Mouse (Mus musculus): ENCODE measurements at regions not wholly inside any gene's neighbourhood (a gene's known extent, or its start where the extent isn't known, plus 50 kb on each side); places are given as distances from the start of the nearest gene placed in this dataset.

DNA sequence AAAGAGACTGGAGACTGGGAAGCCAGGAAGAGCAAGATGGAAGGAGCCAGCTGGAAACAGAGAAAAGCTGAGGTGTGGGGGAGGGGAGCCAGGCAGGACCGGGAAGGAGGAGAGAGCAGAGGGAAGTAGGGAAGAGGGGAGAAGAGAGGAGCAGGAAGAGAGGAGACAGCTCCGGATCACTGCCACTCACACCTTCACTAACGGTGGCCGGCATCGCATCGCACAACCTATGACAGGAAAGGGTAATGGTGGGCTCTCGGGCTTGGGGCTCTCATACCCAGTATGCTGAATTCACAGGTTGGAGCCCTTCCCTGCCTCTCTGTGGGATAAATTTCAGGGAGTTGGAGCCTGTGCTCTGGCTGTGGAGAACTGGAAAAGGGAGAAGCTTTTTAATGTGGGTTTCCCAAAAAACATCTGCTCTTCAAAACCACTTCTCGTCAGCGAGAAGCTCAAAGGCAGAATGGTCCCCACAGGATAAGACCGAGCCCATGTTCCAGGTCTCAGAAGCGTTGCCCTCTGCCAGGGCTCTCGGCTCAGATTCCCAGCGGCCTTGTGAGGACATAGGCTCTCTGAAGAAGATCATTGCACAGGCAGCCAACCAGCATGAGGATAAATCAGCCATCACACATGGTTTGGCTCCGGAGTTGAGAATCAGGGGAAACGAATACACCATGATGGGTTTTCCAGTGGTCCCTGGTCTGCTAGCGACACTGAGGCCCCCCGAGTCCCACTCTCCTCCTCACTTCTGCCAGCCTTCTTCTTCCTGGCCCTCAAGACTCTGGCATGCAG, 53.8 kb upstream of the Coro2b start:
- peak; percentile 38 for DNase-seq

DNA sequence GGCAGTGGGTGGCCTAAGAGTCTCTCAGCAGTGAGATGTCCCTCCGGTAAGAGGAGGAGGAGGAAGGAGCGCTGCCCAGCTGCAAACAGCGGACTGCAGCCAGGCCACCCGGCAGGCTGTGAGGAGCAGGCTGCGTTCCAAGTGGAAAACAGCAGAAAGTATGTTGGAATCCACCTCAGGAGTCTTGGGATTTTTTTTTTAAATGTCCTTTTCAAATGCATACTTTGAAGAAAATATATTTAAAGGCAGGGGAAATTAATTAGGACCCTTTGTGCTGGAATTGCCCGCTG, 54.3 kb upstream of the Coro2b start:
- peak; percentile 61 for DNase-seq

DNA sequence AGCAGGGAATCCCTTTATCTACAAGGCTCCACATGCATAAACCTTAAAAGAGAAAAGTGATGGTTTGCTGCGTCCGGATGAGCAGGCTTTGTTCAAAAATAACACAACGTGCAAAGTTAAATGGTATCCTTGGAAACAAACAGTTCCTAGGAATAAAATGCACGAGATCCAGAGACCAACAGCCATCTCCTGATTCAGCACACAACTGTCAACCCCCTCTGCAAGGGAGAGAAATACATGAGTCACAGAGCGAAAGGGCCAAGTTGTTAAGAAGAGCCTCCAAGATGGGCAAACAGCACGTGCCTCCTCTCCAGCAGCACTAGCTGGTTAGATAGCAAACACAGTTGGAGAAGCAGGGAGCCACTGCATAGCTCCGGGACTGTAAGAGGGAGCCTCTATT, 61.2 kb upstream of the Coro2b start:
- peak; percentile 2 for DNase-seq

DNA sequence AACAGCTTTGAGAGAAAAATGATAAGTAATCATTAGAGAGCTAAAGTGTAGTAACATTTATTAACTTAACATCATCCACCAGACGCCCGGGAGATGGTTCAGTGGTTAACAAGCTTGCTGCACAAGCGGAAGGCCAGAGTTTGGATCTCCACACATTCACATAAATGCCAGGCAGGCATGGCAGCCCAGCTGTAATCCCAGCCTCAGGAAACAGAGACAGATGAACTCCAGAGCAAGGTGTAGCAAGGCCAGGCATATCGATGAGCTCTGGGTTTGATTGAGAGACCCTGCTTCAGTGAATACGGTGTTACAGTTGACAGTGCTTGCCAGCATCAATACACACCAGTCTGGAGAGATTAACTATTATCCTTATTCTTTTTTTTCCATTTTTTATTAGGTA, 62.1 kb upstream of the Coro2b start:
- no peak for DNase-seq

DNA sequence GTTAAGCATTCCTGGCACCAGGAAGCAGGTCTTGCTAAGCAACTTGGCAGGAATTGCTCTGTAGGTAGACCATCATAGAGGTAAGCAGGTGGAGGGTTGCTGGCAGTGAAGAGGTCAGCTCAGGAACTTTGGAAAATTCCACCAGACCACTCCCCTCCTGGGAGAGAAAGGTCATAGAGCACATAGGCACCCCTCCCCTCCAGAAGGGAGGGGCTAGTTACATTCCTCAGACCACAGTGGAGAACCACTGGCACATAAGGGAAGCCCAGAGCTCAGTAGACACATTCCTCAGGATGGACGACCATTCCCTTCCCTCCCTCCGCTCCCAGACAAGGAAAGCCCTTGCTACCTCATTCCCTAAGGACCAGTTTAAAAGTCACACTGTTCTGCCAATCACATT, 67.1 kb upstream of the Itga11 start:
- DNase-seq: no peak

DNA sequence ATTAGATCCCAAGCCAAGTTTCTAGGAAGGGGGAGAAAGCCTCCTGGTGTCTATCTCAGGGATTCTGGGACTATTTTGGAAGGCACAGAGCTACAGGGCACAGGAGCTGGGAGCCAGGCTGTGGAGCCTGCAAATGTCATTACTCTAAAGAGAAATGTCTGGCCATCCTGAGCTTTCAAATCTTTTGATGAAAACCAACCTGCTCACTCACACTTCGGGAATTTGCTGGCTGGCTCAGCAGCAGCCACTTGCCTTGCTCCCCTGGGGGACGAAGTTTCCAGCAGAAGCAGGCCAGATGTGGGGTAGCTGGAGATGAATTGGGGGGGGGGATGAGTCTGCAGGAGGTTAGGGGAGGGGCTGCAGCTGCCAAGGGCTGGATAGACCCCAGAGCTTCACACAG, 66.2 kb upstream of the Itga11 start:
- peak; percentile 31 for DNase-seq

DNA sequence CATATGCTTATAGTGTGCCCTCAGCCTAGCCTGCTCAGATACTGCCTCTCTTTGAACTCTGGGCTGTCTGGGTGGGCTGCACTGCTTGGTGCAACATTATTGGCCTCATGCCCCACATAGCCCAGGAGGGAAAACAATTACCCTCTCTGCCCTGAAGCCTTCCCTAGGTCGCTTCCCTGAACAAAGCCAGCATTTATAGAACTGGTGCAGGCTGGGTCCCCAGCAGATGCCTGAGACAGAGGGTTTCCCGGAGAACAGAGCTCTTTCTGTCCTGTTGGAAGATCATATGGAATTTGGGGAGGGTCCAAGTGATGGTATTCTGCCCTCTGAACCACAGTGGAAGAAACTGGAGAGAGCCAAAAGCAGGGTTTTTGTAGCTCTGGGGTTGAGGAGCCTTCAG, 64.6 kb upstream of the Itga11 start:
- no peak for DNase-seq

DNA sequence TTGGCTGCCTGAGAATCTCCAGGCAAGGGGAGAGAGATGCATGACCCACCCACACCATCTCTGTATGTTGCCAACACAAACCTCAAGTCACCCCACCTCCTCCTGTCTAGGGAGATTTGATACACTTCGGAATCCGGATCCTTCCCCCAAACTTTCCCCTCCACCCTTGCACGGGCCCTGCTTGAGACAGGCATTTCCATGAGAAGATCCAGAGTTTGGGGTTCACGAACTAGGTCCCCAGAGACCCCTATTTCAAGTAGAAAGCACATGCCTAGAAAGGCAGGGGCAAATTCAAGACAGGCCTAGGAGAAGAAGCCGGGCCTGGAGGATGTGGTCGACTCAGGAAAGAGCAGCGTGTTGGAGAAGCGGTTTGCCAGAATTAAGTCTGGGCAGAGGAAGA, 63.8 kb upstream of the Itga11 start:
- no peak for DNase-seq

DNA sequence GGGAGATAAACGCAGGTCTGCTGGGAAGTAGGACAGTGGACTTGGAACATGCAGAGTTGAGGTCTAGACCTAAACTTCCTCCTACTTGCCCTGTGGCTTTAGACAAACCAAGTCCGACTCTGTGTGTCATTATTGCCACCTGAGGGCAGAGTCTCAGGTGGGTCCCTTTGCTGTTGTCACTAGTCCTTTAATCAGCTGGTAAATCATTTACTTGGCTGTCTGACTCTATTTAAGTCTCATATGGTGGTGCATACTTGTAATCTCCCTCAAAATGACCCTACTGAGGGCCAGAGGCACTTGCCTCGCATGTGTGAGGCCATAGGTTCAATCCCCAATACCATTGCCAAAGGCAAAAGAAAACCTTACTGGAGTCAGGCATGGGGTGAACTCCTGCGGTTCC, 62.7 kb upstream of the Itga11 start:
- no peak for DNase-seq

DNA sequence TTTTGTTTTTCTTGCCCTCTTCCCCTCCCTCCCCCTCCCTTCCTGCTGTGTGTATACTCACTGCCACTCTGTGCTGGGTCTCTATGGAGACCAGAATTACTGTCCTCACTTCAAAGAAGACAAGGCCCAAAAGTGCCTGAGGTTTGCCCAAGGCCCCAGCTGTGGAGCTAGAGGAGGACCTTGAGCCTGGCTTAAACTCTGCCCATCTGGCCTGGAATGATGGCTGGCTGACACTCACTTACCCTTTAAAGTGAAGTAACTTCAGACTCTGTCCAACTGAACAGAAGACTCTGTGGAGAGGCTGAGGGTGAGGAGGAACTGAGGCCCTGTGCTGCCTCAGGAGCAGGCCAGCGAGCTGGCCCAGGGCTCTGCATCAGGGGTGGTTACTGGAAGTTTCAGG, 61.8 kb upstream of the Itga11 start:
- DNase-seq: no peak

DNA sequence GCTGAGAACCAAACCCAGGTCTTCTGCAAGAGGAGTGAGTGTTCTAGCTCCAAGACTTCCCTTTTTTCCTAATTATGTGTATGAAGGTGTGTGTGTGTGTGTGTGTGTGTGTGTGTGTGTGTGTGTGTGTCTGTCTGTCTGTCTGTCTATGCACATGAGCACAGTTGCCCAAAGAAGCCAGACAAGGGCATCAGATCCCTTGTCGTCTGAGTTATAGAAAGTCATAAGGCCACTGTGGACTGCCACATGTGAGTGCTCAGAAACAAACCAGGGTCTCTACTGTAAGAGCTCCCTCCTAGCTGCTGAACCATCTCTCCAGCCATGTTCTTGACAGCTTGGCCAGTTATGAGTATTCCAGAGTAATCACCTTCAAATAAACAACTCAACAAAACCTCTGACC, 58.6 kb upstream of the Itga11 start:
- DNase-seq: no peak

DNA sequence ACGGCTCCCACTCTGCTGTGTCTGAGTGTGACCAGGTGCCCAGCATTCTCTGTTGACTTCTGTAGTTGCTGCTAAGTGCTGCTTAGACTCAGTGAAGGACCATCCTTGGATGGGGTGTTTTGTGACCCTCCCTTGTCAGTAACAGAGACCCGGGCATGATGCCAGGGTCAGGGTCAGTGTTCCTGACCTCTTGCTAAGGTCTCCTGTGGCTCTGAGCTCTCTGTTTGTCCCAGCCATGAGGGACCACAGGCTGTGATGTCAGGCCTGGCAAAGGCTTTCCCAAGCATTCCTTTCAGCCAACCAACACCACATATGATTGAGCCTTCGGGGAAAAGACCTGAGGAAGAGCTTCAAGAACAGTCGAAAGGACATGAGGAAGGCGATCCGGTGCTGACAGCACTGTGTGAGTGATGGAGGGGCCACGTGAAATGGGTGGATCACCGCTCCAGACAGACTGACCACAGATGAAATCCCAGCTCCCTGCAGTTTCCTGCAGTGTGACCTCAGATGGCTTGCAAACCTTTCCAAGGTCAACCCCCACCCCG, 56.7 kb upstream of the Itga11 start:
- DNase-seq: no peak

DNA sequence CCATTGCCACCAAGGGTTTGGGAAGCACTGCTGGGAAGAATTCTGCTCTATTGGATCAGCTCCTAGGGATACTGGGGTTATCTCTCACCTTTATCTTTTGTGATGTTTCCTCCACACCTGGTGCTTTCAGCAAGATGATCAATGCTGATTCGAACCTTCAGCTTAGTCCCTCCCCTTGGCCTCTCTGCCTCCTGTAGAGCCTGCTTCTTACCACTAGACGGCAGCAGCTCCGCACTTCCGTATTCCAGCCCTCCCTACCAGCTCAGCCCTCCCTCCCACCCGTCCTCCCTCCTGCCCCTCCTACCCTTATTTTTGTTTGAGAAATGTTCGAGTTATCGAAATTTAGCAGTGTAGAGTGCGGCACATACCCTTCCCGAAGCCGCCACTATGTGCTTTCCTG, 55.5 kb upstream of the Itga11 start:
- DNase-seq: no peak

DNA sequence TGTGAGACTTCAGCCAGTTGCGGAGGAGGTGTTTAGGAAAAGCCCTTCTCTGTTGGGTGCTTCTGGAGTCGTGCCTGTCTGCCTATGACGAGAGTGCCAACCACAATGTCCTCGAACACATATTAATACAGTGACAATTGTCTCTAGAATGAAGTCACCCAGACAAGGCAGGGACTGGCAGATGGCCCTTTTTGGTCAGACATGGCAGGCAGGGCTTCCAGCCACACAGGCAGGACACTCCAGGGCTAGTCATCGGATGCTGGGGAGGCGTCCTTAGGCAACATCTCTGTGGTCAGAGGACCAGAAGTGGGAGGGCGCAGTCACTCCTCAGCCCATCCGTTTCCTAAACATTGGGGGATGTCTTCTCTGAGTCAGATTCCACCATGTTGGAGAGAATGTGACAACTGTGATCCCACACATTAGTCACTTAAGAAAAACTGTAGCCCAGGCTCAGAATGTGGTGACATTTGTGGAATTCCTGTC, 53.0 kb upstream of the Itga11 start:
- DNase-seq: no peak

DNA sequence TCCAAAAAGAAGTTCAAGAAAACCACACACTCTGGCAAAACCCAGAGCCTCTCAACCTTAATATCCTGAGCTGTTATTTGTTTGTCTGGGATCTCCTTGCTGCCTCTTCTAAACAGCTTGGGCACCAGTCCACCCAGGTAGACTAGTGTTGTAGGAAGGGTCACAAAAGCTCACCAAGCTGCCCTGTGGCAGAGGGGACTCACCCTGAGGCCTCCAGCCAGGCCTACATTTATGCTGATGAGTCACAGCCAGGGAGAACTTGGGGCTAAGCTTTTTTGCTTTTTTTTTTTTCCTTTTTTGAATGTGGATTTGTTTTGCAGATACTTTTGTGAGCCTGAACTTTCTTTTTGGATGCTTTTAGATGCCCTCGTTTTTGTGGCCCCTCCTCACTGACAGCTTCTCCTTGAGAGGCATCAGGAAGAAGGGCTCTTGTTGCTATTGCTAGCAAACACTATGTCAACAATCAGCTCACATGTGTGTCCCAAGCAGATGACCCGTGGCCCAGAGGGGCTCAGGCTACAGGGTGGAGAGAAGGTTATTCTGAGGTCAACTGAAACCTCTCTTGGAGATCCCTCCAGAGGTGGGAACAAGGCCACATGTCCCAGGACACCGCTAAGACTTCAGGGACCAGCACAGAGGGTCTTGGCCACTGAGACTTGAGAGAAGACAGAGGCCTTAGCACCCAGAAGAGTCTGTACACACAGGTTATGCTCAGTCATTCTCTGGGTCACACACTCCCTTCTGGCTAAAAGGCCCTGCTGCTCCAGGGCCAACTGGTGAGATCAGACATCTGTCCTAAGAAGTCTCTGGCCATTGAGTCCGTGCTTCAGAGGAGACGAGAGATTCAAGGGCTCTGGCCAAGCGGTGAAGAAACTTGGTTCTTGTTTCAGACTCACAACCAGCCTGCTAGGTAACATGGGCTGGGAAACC, 50.3 kb upstream of the Itga11 start:
- no peak for DNase-seq
